Mouse (Mus musculus): ENCODE measurements around the gene Pak3. TPM values are rescaled to one million over a fixed set of nuclear protein-coding genes. Genes with fewer than 3 reads are reported as not detected.
A peak's percentile ranks its signal among the peaks of the same experiment; 100 is the strongest.

The Pak3 gene
- total and polyA plus RNA-seq, 2 experiments from 2014 or later, result 3.1 to 4.6 TPM

DNA sequence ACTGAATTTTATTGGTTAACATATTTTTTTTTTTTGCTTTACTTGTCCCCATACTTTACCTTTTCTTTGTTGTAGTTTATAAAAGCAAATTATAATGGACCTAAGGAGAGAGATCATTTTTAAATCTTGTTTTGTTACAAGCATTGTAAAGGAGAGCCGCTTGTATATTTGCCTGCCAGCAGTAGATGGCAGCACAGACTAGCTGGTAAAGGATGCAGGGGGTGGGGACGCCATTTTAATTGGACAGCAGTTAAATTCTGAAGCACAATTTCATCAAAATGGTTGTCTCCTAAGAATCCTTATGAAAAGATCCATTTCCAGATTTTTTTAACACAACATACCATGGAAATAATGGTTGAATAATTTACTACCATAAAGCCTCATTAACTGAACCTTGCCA is 220.8 kb downstream of the Pak3 start:
- Histone ChIP-seq H3K4me3 (ENCODE audit: low read depth, low read length) (no peak overlapping the region), H3K27me3 (ENCODE audit: control insufficient read depth, insufficient read depth, low read length) (no peaks in the 10 kb centered on the region), H3K4me1 (ENCODE audit: control insufficient read depth, insufficient read depth) (no peaks in the 10 kb centered on the region), H3K9ac (replicated peaks; ENCODE audit: low read depth, low read length) (no peak overlapping the region), H3K36me3 (replicated peaks; ENCODE audit: control insufficient read depth, insufficient read depth, low read length) (no peaks in the 10 kb centered on the region), H3K27ac (ENCODE audit: low read depth) (no peak overlapping the region), H3K9me3 (replicated peaks; ENCODE audit: control insufficient read depth, low read length) (no peaks in the 10 kb centered on the region), H3K4me2 (ENCODE audit: low read depth, low read length) (no peak overlapping the region)
- TF ChIP-seq EP300 (IDR thresholded peaks at IDR 0.05; ENCODE audit: low read depth) (no peak), CTCF (IDR thresholded peaks at IDR 0.05; ENCODE audit: low read depth) (peak; percentile 63)
- WGBS, result 16% methylated on average over 2 of the region's 2 CpGs
- ATAC-seq (ENCODE audit: insufficient read depth, low read depth) (no peak), DNase-seq (ENCODE audit: low spot score) (peak; percentile 24)

DNA sequence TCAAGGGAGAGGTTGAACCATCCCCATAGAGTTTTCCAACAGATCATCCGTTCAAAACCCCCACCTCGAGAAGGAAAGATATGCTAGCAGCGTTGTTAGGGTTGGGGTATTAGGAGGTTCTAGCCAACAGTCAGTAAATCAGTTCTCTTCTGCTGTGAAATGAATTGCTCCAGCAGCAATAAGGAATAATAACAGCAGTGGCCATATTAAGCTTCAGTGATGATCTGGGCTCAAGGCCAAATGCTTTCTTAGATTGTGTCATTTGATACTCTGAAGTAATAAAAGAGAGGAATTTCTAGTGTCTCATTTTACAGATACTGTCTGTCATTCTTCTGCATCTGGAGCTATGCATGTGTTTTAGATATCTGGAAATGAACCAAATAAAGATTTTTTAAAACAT is 244.2 kb downstream of the Pak3 start:
- no peaks in the 10 kb centered on the region for H3K27me3 ChIP-seq (ENCODE audit: control insufficient read depth, insufficient read depth, low read length)
- ATAC-seq (ENCODE audit: insufficient read depth, low read depth) (no peak), DNase-seq (ENCODE audit: low spot score) (no peak)
- TF ChIP-seq EP300 (IDR thresholded peaks at IDR 0.05; ENCODE audit: low read depth) (no peak), CTCF (IDR thresholded peaks at IDR 0.05; ENCODE audit: low read depth) (no peak)
- H3K4me1 ChIP-seq (ENCODE audit: control insufficient read depth, insufficient read depth), result no peaks in the 10 kb centered on the region
- H3K9me3 ChIP-seq (replicated peaks; ENCODE audit: control insufficient read depth, low read length), result no peaks in the 10 kb centered on the region
- H3K4me2 ChIP-seq (ENCODE audit: low read depth, low read length), result no peak overlapping the region
- H3K4me3 ChIP-seq (ENCODE audit: low read depth, low read length), result no peak overlapping the region
- no peaks in the 10 kb centered on the region for H3K36me3 ChIP-seq (replicated peaks; ENCODE audit: control insufficient read depth, insufficient read depth, low read length)
- no peak overlapping the region for H3K9ac ChIP-seq (replicated peaks; ENCODE audit: low read depth, low read length)
- 66% methylated on average over 3 of the region's 3 CpGs for WGBS
- H3K27ac ChIP-seq (ENCODE audit: low read depth), result no peak overlapping the region

DNA sequence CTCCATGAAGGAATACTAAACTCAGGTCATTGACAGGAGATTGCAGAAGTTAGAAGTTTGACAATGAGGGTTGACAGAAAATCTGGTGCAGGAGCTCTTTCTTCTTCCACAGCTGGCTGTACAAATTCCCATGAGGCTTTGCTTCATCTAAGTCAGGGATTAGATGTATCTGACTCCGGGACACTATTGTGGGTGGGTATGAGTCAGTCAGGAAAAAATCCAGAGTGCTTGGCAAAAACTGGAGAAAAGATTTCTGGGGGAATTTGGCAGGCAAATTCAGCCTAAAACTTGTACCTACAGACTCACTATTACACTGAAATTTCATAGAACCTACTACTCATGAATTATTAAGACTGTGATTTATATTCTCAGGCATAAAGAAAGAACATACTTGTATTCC is 297.6 kb downstream of the Pak3 start:
- no peak for DNase-seq (ENCODE audit: low spot score)
- H3K36me3 ChIP-seq (replicated peaks; ENCODE audit: control insufficient read depth, insufficient read depth, low read length), result no peaks in the 10 kb centered on the region
- H3K9ac ChIP-seq (replicated peaks; ENCODE audit: low read depth, low read length), result no peak overlapping the region
- TF ChIP-seq CTCF (IDR thresholded peaks at IDR 0.05; ENCODE audit: low read depth), result no peak
- no peak for TF ChIP-seq EP300 (IDR thresholded peaks at IDR 0.05; ENCODE audit: low read depth)
- 62% methylated on average over 1 of the region's 1 CpGs for WGBS
- no peak for ATAC-seq (ENCODE audit: insufficient read depth, low read depth)
- H3K27ac ChIP-seq (ENCODE audit: low read depth), result no peak overlapping the region
- H3K4me1 ChIP-seq (ENCODE audit: control insufficient read depth, insufficient read depth), result no peaks in the 10 kb centered on the region
- H3K4me3 ChIP-seq (ENCODE audit: low read depth, low read length), result no peak overlapping the region
- H3K27me3 ChIP-seq (ENCODE audit: control insufficient read depth, insufficient read depth, low read length), result no peaks in the 10 kb centered on the region
- no peak overlapping the region for H3K4me2 ChIP-seq (ENCODE audit: low read depth, low read length)
- H3K9me3 ChIP-seq (replicated peaks; ENCODE audit: control insufficient read depth, low read length), result no peaks in the 10 kb centered on the region

DNA sequence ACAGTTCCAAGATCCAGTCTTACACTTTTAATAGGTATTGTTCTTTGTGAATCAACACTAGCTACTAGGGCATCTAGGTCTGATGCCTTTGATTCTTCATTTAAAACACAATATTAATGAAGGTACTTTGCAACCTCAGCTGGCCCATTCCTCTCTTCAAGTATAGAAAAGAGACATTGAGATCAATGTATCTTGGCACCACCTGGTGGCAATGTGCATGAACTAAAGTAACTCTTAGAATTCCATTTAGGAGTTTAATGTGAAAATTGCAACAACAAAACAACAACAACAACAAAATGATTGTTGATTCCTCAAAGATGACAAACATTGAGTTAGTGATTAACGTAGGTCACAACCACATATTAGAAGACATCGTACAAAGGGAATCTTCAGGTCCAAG is 300.6 kb downstream of the Pak3 start:
- Histone ChIP-seq H3K4me1 (ENCODE audit: control insufficient read depth, insufficient read depth) (no peaks in the 10 kb centered on the region), H3K4me2 (ENCODE audit: low read depth, low read length) (no peak overlapping the region), H3K4me3 (ENCODE audit: low read depth, low read length) (no peak overlapping the region), H3K9ac (replicated peaks; ENCODE audit: low read depth, low read length) (no peak overlapping the region), H3K27me3 (ENCODE audit: control insufficient read depth, insufficient read depth, low read length) (no peaks in the 10 kb centered on the region), H3K9me3 (replicated peaks; ENCODE audit: control insufficient read depth, low read length) (no peaks in the 10 kb centered on the region), H3K36me3 (replicated peaks; ENCODE audit: control insufficient read depth, insufficient read depth, low read length) (no peaks in the 10 kb centered on the region), H3K27ac (ENCODE audit: low read depth) (no peak overlapping the region)
- 88% methylated on average over 2 of the region's 2 CpGs for WGBS
- DNase-seq (ENCODE audit: low spot score) (no peak), ATAC-seq (ENCODE audit: insufficient read depth, low read depth) (no peak)
- TF ChIP-seq EP300 (IDR thresholded peaks at IDR 0.05; ENCODE audit: low read depth) (no peak), CTCF (IDR thresholded peaks at IDR 0.05; ENCODE audit: low read depth) (peak; percentile 26)

DNA sequence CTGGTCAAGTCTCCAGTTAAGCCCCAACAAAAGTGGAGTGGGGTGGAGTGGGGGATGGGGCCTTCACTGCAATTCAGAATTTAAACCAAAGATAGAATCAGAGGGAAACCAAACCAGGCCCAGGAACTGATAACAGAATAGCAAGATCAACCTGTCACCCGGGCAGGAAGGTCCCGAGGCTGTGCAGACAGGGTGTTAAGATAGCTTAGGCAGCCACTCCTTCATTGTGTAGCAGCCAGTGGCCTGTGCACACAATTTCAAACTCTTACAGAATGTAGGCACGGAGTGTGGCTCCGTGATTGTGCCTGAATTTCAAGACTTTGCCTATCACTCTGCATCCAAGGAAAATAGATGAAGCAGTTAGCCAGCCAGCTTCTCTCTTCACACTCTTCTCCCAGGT is 308.1 kb downstream of the Pak3 start:
- Histone ChIP-seq H3K9me3 (replicated peaks; ENCODE audit: control insufficient read depth, low read length) (no peaks in the 10 kb centered on the region), H3K4me1 (ENCODE audit: control insufficient read depth, insufficient read depth) (no peaks in the 10 kb centered on the region), H3K4me3 (ENCODE audit: low read depth, low read length) (peak overlapping the region; percentile 37), H3K36me3 (replicated peaks; ENCODE audit: control insufficient read depth, insufficient read depth, low read length) (no peaks in the 10 kb centered on the region), H3K4me2 (ENCODE audit: low read depth, low read length) (peak overlapping the region; percentile 56), H3K27ac (ENCODE audit: low read depth) (no peak overlapping the region), H3K9ac (replicated peaks; ENCODE audit: low read depth, low read length) (no peak overlapping the region; the same call in 1 of the 2 replicates), H3K27me3 (ENCODE audit: control insufficient read depth, insufficient read depth, low read length) (no peaks in the 10 kb centered on the region)
- 25% methylated on average over 4 of the region's 4 CpGs for WGBS
- TF ChIP-seq CTCF (IDR thresholded peaks at IDR 0.05; ENCODE audit: low read depth), result no peak
- no peak for TF ChIP-seq EP300 (IDR thresholded peaks at IDR 0.05; ENCODE audit: low read depth)
- ATAC-seq (ENCODE audit: insufficient read depth, low read depth) (no peak), DNase-seq (ENCODE audit: low spot score) (no peak)

DNA sequence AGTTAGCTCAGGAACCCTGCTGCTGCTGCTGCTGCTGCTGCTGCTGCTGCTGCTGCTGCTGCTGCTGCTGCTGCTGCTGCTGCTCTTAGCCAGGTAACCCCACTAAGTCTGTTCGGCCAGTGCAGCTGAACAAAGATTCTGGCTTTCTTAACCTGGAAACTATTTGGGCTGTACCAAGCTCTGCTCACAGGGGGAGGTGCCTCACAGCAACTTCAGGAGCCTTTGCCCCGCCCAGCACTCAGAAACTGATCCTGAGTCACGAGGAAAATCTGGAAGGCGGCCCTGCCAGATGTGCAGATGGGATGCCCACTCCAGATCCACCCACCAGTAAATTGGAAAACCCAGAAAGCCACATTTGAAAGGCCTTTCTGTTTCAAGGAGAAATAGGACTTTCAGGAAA is 308.8 kb downstream of the Pak3 start, which contains the start of gene Capn6:
Gene Capn6 (minus strand): TSS at position 203 of the 400 bp plus-strand sequence.
- no peaks in the 10 kb centered on the region for H3K9me3 ChIP-seq (replicated peaks; ENCODE audit: control insufficient read depth, low read length)
- H3K27me3 ChIP-seq (ENCODE audit: control insufficient read depth, insufficient read depth, low read length), result no peaks in the 10 kb centered on the region
- TF ChIP-seq EP300 (IDR thresholded peaks at IDR 0.05; ENCODE audit: low read depth) (no peak), CTCF (IDR thresholded peaks at IDR 0.05; ENCODE audit: low read depth) (no peak)
- whole genome bisulfite sequencing, result 24% methylated on average over 4 of the region's 4 CpGs
- peak within 1 kb of the TSS; percentile 56 for H3K4me2 ChIP-seq (ENCODE audit: low read depth, low read length)
- H3K4me3 ChIP-seq (ENCODE audit: low read depth, low read length), result peak within 1 kb of the TSS; percentile 37
- H3K4me1 ChIP-seq (ENCODE audit: control insufficient read depth, insufficient read depth), result no peaks in the 10 kb centered on the region
- 0 out of 2 replicates have a peak within 1 kb of the TSS, but pooled peaks have one; percentile 25 for H3K27ac ChIP-seq (ENCODE audit: low read depth)
- no peak; the same call in 1 of the 2 replicates for ATAC-seq (ENCODE audit: insufficient read depth, low read depth)
- no peaks in the 10 kb centered on the region for H3K36me3 ChIP-seq (replicated peaks; ENCODE audit: control insufficient read depth, insufficient read depth, low read length)
- DNase-seq (ENCODE audit: low spot score), result peak; percentile 5
- H3K9ac ChIP-seq (replicated peaks; ENCODE audit: low read depth, low read length), result no peak within 1 kb of the TSS; the same call in 1 of the 2 replicates
